Mouse (Mus musculus) brown adipose tissue, adult 24 weeks (tissue): ENCODE results near the gene Tmem208. TPM values are rescaled to one million over a fixed set of nuclear protein-coding genes. Genes with fewer than 3 reads are reported as not detected.
A peak's percentile ranks its signal among the peaks of the same experiment; 100 is the strongest.

ENCODE experiments used
- H3K27ac ChIP-seq: fragments of 200-500 bp; replicated peaks from 2 replicates; pipeline ENCODE4 v1.5.1; 2012; ENCODE audit warnings: low read depth, mild to moderate bottlenecking, low read length
- H3K4me1 ChIP-seq: fragments of 200-500 bp; 2 replicates; pipeline ENCODE4 v1.6.1; 2012; ENCODE audit warnings: low read length, mixed read lengths; ENCODE audit not compliant: control insufficient read depth, insufficient read depth, insufficient read length
- H3K4me3 ChIP-seq: fragments of 200-500 bp; 2 replicates; pipeline ENCODE4 v1.5.1; 2012; ENCODE audit warnings: low read depth, mild to moderate bottlenecking, low read length, moderate library complexity; ENCODE audit not compliant: insufficient read depth
- polyA plus RNA-seq: library from polyadenylated mRNA; stranded (reverse); fragments of >200 nt; gene quantifications from 2 replicates; pipeline ENCODE4 v1.2.4, GENCODE M21; 2012; ENCODE audit not compliant: missing spikeins, insufficient read depth, insufficient read length

Gene Tmem208
- polyA plus RNA-seq, 1 experiment = 60.5 TPM

GRCm38 (mm10) chr8:105330325-105330724 is 4.2 kb downstream of the Tmem208 start:
- Histone ChIP-seq H3K4me3 (no peak overlapping the region), H3K4me1 (peaks cover 6% of the 10 kb centered on the region; the same call in 1 of the 2 replicates), H3K27ac (no peak overlapping the region)

- 0 out of 2 replicates have a peak, but pooled peaks cover 3% of the 10 kb centered on the region for H3K4me1 ChIP-seq
- H3K4me3 ChIP-seq = no peak overlapping the region
- no peak overlapping the region for H3K27ac ChIP-seq
Measured at GRCm38 (mm10) chr8:105331469-105331868, 5.3 kb downstream of the Tmem208 start.

- H3K4me3 ChIP-seq = no peak overlapping the region
- H3K27ac ChIP-seq = no peak overlapping the region
- H3K4me1 ChIP-seq = 0 out of 2 replicates have a peak, but pooled peaks cover 3% of the 10 kb centered on the region
Measured at GRCm38 (mm10) chr8:105331931-105332330, 5.8 kb downstream of the Tmem208 start.

- Histone ChIP-seq H3K27ac (no peak overlapping the region), H3K4me1 (0 out of 2 replicates have a peak, but pooled peaks cover under 1% of the 10 kb centered on the region), H3K4me3 (no peak overlapping the region)
Measured at GRCm38 (mm10) chr8:105332523-105332922, 6.4 kb downstream of the Tmem208 start.

GRCm38 (mm10) chr8:105336373-105337130 is 10.4 kb downstream of the Tmem208 start:
- no peak overlapping the region for H3K4me3 ChIP-seq
- H3K4me1 ChIP-seq = peaks cover 21% of the 10 kb centered on the region
- no peak overlapping the region for H3K27ac ChIP-seq

- Histone ChIP-seq H3K4me3 (no peak overlapping the region), H3K4me1 (peaks cover 22% of the 10 kb centered on the region), H3K27ac (no peak overlapping the region)
Measured at GRCm38 (mm10) chr8:105338992-105339391, 12.8 kb downstream of the Tmem208 start.

- H3K4me1 ChIP-seq = peaks cover 32% of the 10 kb centered on the region
- H3K27ac ChIP-seq = peak overlapping the region; percentile 82
- H3K4me3 ChIP-seq = no peak overlapping the region
Measured at GRCm38 (mm10) chr8:105339886-105340635, 13.9 kb downstream of the Tmem208 start.

GRCm38 (mm10) chr8:105341399-105341798 is 15.2 kb downstream of the Tmem208 start:
- peaks cover 38% of the 10 kb centered on the region for H3K4me1 ChIP-seq
- H3K27ac ChIP-seq = 0 out of 2 replicates have a peak overlapping the region, but pooled peaks have one; percentile 27
- no peak overlapping the region for H3K4me3 ChIP-seq

GRCm38 (mm10) chr8:105342768-105343167 is 16.6 kb downstream of the Tmem208 start:
- H3K4me3 ChIP-seq = no peak overlapping the region
- H3K27ac ChIP-seq = no peak overlapping the region
- peaks cover 38% of the 10 kb centered on the region for H3K4me1 ChIP-seq

GRCm38 (mm10) chr8:105343791-105344574 is 17.8 kb downstream of the Tmem208 start:
- Histone ChIP-seq H3K4me3 (peak overlapping the region; percentile 25), H3K4me1 (peaks cover 38% of the 10 kb centered on the region), H3K27ac (peak overlapping the region; percentile 79)

GRCm38 (mm10) chr8:105345061-105345975 is 19.2 kb downstream of the Tmem208 start:
- H3K4me1 ChIP-seq = peaks cover 29% of the 10 kb centered on the region
- peak overlapping the region; percentile 81 for H3K4me3 ChIP-seq
- peak overlapping the region; percentile 79 for H3K27ac ChIP-seq

- H3K27ac ChIP-seq = peak overlapping the region; percentile 76
- peak overlapping the region; percentile 81 for H3K4me3 ChIP-seq
- peaks cover 16% of the 10 kb centered on the region for H3K4me1 ChIP-seq
Measured at GRCm38 (mm10) chr8:105346611-105347427, 20.7 kb downstream of the Tmem208 start.

GRCm38 (mm10) chr8:105347428-105348221 is 21.5 kb downstream of the Tmem208 start, which contains the start of gene Fhod1:
TSS of gene Fhod1 (minus strand) at chr8:105347953.
- Histone ChIP-seq H3K27ac (peak within 1 kb of the TSS; percentile 76), H3K4me1 (peaks cover 16% of the 10 kb centered on the region), H3K4me3 (peak within 1 kb of the TSS; percentile 81)
